Comparison of ENCODE assay signal across 1 mouse cellular context in the genomic region with DNA sequence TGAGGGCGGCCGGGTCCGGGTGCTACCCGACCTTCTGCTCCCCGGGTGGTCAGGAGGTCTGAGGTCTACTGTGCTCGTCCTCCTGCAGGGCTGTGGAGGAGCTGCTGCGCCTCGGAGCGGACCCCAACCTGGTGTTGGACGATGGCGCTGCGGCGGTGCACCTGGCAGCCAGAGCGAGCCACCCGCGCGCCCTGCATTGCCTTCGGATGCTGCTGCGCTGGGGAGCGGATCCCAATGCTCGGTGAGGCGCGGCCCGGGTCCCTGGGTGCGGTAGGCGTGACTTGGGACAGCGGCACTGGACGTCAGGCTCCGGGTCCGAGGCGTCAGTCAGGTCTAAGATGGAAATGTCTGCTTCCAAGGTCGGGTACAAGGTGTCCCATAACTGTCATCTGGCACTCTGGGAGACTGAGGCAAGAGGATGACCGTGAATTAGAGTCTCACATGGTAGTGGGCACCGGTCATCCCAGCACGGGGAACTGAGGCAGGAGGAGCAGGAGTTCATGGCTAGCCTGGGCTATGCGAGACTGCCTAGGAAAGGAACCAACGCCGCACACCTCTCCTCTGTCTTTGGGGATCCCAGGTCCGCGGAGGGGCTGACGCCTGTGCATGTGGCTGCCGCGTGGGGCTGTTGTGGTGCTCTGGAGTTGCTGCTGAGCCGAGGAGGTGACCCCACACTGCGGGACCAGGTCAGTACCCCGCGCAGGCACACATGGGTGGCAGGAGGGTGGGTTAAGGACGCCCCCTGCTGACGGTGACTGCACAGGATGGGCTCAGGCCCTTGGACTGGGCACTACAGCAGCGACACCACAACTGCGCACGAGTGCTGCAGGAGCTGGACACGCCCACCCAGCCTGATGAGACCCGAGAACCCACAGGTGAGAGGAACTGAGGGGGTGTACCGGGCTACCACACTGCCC.
TF ChIP-seq lines count a peak whose summit lies in the region.

No protein-coding gene starts in this region.

TF ChIP-seq in MEL, 35 proteins besides CTCF, POLR2A, EP300 and RAD21:
- TF ChIP-seq MAZ (IDR thresholded peaks at IDR 0.05; ENCODE audit: low read depth, low read length) (0 out of 2 replicates have a peak, but pooled peaks have one; percentile 16), HCFC1 (IDR thresholded peaks at IDR 0.05; ENCODE audit: low read depth, low read length) (no peak), SIN3A (IDR thresholded peaks at IDR 0.05; ENCODE audit: low read length) (peak; percentile 47; the same call in 1 of the 2 replicates), MYC (IDR thresholded peaks at IDR 0.05; ENCODE audit: low read depth, low read length) (0 out of 2 replicates have a peak, but pooled peaks have one; percentile 23), SMC3 (IDR thresholded peaks at IDR 0.05; ENCODE audit: low read depth, low read length) (peak; percentile 62), BHLHE40 (IDR thresholded peaks at IDR 0.05; ENCODE audit: borderline replicate concordance, low read depth, low read length) (peak; percentile 12; the same call in 1 of the 2 replicates), NRF1 (IDR thresholded peaks at IDR 0.05; ENCODE audit: insufficient read depth, low read depth, low read length, poor library complexity, severe bottlenecking) (peak; percentile 48; the same call in 1 of the 2 replicates), ZC3H11A (IDR thresholded peaks at IDR 0.05; ENCODE audit: low read depth, low read length) (no peak; the same call in 1 of the 2 replicates), MXI1 (IDR thresholded peaks at IDR 0.05; ENCODE audit: low read depth, low read length) (peak; percentile 91), MAX (IDR thresholded peaks at IDR 0.05; ENCODE audit: low read length) (peak; percentile 34)
